Mouse (Mus musculus): Measurements from ENCODE around the gene Jazf1. TPM values are rescaled to one million over a fixed set of nuclear protein-coding genes. Genes with fewer than 3 reads are reported as not detected.

Gene Jazf1
- total RNA-seq, 4 experiments from 2014 or later, result 4.3 to 6.5 (median 5.2) TPM

DNA sequence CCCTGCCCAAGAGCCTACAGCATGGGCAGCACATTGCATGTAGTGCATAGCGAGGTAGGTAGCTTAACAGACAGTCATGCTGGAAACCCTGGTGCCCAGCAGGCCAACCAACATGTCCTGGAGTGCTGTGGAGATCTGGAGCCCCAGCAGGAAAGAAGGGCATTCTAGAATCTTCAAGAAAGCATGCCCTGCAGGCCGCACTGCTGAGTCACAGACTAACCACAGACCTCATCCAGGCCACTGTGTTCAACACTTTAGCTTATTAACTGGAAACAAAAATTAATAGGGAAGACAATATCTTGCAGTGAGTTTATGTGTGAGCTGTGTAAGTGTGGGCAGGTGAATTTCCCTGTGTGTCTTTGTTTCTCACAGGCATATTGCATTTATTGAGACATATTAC is 222.1 kb downstream of the Jazf1 start:
- no peak for DNase-seq

DNA sequence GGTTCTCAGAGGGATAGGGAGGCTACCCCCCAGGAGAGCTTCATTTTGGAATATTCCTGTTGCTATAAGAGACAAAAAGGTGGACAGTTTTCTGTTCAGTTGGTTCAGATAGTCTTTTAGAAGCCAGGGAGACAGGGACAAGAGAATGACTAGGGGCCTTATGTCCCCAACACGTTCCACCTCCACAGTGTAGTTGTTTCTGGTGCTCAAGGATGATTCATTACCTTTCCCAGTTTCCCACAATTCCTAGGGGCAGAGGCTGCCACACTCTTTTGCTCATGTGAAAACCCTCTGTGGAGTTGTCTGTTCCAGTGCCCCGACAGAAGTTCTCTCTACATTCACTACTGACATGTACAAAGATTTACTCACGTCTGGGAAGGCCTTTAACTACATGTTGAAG is 223.7 kb downstream of the Jazf1 start:
- DNase-seq, result no peak

DNA sequence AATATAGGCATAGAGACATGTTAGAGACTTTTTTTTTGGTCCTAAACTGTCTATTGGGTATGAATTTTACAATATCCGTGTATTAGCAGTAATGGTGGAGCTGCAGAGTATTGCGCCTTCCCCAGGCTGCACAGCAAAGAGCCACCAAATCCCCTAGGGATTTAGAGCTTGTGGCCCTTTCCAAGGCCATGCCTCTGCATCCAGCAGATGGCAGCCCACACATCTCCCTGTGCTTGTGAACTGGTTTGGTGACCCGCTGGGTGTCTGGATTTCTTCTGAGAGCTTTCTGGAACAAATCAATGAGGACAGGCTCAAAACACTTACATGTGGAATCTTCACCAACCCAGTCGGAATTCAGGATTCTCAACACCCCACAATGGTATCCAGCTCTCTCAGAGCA is 225.4 kb downstream of the Jazf1 start:
- DNase-seq, result no peak

DNA sequence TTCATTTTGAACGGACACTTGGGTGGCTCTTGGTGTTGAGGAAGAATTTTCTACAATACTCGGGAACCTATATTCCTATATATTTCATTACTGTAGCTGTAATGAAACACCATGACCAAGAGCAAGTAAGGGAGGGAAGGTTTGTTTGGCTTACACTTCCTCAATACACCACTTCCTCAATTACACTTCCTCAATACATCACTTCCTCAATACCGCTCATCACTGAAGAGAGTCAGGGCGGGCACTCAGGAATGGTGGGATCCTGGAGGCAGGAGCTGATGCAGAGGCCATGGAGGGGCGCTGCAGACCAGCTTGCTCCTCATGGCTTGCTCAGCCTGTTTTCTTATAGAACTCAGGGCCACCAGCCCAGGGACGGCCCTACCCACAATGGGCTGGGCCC is 225.8 kb downstream of the Jazf1 start:
- DNase-seq, result no peak

- DNase-seq, result no peak
These were observed 226.8 kb downstream of the Jazf1 start for GRCm38 (mm10) chr6:52841611-52842010.

GRCm38 (mm10) chr6:52840589-52841044 is 227.8 kb downstream of the Jazf1 start:
- DNase-seq, result no peak

DNA sequence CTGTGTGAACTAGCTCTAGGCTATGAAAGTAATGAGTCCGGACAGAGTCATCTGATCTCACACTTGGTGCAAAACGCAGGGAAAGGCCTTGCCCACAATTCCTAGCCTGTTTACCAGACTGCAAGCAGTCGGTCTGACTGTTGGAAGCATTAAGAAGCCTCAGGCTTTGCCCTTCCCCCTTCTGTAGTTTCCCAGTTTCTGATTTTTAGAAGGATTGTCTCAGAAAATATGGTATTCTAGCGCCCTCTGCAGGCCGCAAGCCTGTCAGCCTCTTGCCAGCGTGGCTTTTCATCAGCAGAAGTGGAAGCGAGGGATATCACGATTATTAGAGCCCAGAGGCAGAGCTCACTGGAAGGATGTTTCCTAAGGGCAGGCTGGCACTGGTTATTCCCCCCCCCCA is 229.7 kb downstream of the Jazf1 start:
- DNase-seq, result peak; percentile 56

GRCm38 (mm10) chr6:52837792-52838191 is 230.6 kb downstream of the Jazf1 start:
- no peak for DNase-seq

GRCm38 (mm10) chr6:52836201-52836950 is 232.1 kb downstream of the Jazf1 start:
- no peak for DNase-seq

GRCm38 (mm10) chr6:52827752-52828277 is 240.6 kb downstream of the Jazf1 start:
- DNase-seq, result no peak

- DNase-seq, result peak; percentile 90
These were observed 242.9 kb downstream of the Jazf1 start for GRCm38 (mm10) chr6:52825535-52825934.

DNA sequence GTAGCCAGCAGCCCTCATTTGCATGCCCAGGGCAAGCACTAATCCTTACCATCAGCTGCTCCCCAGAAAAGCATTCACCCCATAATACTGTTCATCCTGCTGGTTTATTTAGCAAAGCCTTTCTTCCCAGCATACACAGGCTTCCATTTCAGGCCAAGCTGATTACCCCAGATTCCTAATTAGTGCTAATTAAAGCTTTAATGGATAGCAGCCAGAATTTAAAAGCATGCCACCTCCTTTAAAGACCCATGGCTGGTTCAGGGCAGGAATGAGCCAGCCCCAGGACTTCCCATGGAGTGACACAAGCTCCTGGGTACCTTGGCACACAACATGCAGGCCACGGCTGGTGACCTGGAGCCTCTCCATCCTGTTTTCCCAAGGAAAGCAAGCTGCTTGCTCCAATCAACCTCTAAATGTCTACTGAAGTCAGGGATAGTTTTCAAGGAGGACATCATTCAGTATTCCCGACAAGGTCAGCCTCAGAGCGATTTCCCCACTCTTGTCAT is 243.4 kb downstream of the Jazf1 start:
- DNase-seq, result peak; percentile 57

- no peak for DNase-seq
These were observed 245.4 kb downstream of the Jazf1 start for GRCm38 (mm10) chr6:52823064-52823463.

- no peak for DNase-seq
These were observed 245.8 kb downstream of the Jazf1 start for GRCm38 (mm10) chr6:52822625-52823024.

DNA sequence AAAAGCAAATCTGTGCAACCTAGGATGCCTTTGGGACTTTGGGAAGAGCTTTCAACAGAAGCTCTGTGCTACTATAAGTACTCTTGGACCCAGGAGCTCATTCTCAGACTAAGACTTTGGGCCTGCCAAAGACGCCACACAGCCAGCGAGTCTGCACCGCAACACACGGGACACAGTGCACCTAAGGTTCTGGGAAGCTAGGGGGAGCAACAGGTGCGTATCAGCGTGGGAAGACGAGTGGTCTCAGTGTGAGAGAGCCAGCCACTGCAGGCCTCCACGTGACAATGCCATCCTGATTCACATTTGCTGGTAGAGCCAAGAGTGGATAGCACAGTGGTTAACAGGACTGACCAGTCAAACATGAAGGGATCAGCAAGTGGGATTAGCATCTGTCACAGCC is 249.1 kb downstream of the Jazf1 start:
- DNase-seq, result no peak

- DNase-seq, result no peak
These were observed 250.4 kb downstream of the Jazf1 start for GRCm38 (mm10) chr6:52818041-52818440.

DNA sequence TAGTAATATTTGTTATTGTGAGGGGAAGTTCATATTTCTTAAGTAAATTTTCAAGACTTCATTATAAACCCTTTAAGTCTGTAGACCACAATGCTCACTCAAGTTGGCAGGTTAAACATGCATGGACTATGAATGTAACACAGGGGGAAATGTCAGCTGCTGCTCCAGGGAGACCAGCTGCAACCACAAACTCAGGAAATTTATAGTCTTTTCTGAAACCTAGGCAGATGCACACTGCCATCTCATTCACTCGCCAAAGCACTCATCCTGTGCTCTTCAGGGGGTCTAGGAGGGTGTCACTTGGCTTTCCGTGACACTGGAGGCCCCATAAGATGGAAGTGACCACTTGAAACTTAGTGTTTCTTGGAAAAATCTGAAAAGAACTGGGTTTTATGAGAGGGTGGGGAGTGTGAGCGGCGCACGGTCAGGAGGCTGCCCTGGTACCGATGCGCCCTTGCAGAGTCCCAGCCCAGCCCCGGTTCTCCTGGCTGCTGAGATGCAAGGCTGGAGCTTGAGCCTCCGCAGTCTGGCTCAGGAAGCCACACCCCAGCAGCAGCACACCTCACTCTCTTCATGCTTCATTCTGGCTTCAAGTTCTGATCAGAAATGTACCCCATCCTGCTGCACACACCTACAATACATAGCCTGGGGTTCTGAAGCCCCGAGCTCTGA is 251.1 kb downstream of the Jazf1 start:
- no peak for DNase-seq

DNA sequence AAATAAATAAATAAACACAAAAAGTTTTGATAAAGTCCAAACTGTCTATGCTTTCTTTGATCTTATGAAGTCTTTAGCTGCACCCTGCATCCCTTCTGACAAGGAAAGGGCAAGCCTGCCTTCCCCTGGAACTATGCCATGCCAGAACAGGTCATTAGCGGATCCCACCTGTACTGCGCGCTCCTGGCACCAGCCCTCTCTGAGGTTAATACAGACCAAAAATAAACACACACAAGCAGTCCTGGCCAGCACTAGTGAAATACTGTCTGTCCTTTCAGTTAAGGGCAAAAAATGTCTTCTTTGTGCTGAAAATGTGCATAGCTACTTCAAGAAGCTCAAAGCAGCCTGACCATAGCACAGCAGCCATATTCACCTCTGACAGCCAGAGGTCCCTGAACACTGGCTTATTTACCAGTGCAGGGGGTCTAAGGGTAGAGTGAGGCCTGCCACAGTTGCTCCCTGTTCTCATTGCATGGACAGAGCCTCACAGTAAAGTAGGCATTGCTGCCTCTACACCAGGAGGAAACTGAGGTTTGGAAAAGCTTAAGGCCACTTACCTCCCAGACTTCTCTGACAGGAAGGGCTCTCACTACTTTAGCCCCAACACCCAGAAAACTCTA is 263.1 kb downstream of the Jazf1 start:
- no peak for DNase-seq

DNA sequence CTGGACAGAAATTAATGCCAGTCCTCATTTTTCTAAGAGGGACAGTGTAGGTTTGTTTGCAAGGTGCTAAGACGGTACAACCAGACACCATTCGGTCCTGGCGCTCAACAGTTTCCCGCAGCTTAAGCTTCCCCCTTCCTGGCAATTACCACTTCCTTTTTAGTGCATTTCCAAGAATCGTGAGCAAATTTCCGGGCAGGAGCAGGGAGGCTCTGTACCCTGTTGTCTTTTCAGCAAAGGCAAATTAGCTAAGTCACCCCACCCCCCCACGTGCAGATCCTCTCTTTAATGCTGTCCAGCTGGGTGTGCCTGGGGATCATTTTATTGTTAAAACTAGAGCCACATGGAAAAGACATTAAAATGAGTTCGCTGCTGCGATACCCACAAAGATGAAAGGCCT is 266.2 kb downstream of the Jazf1 start:
- DNase-seq, result no peak

GRCm38 (mm10) chr6:52797252-52797800 is 271.1 kb downstream of the Jazf1 start:
- DNase-seq, result no peak

GRCm38 (mm10) chr6:52796691-52797090 is 271.7 kb downstream of the Jazf1 start:
- no peak for DNase-seq

- DNase-seq, result no peak
These were observed 272.3 kb downstream of the Jazf1 start for GRCm38 (mm10) chr6:52796035-52796598.
